Mouse (Mus musculus): ENCODE measurements at regions not wholly inside any gene's neighbourhood (a gene's known extent, or its start where the extent isn't known, plus 50 kb on each side); places are given as distances from the start of the nearest gene placed in this dataset.

DNA sequence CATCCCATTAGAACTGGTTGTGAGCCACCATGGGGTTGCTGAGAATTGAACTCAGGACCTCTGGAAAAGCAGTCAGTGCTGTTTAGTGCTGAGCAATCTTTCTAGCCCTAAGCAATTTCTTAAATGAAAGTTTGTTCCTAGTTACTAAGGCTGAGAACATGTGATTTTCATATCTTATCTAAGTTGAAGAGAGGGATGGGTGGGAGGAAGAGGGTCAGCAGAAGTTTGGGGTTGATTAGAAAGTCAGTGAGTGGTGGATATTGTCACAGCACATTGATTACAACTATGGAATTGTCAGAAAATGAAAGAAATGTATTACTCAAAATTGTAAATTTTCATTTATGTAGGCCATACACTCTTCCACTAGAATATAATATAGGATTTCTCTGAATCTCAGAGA, 337.4 kb upstream of the Robo2 start:
- ATAC-seq (replicated peaks; ENCODE audit: poor library complexity, severe bottlenecking) = no peak

- ATAC-seq (replicated peaks; ENCODE audit: poor library complexity, severe bottlenecking) = no peak
Measured at GRCm38 (mm10) chr16:74743512-74743911, 331.9 kb upstream of the Robo2 start.

- ATAC-seq (replicated peaks; ENCODE audit: poor library complexity, severe bottlenecking) = no peak
Measured at GRCm38 (mm10) chr16:74739194-74740135, 327.8 kb upstream of the Robo2 start.

GRCm38 (mm10) chr16:74732940-74733776, 321.5 kb upstream of the Robo2 start:
- ATAC-seq (replicated peaks; ENCODE audit: poor library complexity, severe bottlenecking) = no peak

DNA sequence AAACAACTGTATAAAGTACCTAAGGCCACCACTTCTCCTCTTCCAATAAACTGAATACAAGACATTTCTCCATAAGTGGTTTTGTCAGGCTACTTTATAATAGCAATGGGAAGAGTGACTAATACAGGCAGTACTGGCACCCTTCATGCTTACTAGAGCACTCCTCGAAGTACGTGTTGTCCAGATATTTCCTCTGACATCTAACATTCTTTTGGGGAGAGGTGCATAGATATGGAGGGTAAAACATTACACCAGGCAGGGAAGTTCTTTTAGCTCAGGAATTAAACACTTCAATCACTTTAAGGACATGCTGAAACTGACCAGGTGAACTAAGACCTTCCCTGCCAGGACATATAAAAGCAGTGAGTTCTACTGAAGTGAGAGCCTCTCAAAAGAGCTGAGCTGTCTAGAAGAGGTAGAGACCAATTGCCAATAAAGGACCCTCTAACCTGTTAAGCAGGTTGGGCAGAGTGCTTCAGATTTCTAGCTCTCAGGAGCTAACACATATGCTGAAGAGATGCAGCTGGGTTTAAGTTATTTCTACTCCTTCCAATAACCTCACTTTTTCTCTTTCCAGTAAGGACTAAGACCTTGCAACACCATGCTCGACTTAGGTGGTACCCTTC, 318.7 kb upstream of the Robo2 start:
- no peak for ATAC-seq (replicated peaks; ENCODE audit: poor library complexity, severe bottlenecking)

DNA sequence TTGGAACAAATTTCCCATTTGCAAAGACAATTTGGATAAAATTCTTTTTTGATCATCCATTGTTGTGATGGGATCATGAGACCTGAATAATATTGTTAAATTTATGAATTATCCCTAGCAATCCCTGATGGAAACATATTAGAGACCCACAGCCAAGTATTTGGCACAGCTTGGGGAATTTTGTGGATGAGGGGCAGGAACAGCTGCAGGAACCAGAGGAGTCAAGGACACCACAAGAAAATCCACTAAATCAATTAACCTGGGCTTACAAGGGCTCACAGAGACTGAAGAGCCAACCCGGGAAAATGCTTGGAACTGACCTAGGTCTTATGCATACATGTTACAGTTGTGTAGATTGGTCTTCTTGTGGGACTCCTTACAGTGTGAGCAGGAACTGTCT, 311.6 kb upstream of the Robo2 start:
- no peak for ATAC-seq (replicated peaks; ENCODE audit: poor library complexity, severe bottlenecking)

- no peak for ATAC-seq (replicated peaks; ENCODE audit: poor library complexity, severe bottlenecking)
Measured at GRCm38 (mm10) chr16:74718154-74718553, 306.5 kb upstream of the Robo2 start.

DNA sequence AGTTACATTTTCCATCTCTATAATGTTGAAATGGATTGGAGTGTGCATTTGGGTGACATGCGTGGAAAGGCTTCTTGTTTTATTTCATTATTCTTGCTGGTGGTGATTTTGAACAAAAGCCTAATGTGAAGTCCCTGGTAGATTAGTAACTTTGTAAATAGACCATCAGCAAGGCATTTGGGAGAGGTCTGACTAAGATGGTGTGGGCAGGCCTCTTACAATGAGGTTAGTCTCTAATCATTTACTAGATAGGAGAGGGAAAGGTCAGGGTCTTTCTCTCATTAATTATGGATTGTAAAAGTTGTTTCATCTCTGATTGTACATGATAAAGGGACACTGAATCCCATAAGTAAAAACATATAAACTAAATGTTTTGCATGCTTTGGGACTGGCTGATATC, 306.0 kb upstream of the Robo2 start:
- no peak for ATAC-seq (replicated peaks; ENCODE audit: poor library complexity, severe bottlenecking)

- ATAC-seq (replicated peaks; ENCODE audit: poor library complexity, severe bottlenecking) = no peak
Measured at GRCm38 (mm10) chr16:74714950-74715349, 303.3 kb upstream of the Robo2 start.

DNA sequence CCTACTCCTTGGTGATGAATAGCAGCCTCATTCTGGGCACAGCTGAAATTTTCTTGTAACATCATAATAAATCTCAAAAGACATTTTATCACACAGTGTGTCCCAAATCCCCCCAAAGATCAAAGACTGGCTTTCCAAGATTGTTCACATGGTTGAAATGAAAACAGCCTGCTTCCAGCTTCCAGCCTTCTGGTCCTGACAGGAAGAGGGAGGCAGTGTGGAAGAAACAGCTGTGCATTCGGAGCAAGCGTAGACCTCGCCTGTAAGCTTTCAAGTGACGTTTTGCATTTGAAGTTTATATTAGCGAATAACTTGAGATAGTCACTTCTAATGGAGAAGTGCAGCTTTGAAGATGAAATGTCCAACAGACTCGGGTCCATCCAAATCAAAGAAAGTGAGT, 300.9 kb upstream of the Robo2 start:
- no peak for ATAC-seq (replicated peaks; ENCODE audit: poor library complexity, severe bottlenecking)

GRCm38 (mm10) chr16:74702067-74702466, 290.4 kb upstream of the Robo2 start:
- ATAC-seq (replicated peaks; ENCODE audit: poor library complexity, severe bottlenecking) = no peak

- no peak for ATAC-seq (replicated peaks; ENCODE audit: poor library complexity, severe bottlenecking)
Measured at GRCm38 (mm10) chr16:74683371-74683770, 271.7 kb upstream of the Robo2 start.

DNA sequence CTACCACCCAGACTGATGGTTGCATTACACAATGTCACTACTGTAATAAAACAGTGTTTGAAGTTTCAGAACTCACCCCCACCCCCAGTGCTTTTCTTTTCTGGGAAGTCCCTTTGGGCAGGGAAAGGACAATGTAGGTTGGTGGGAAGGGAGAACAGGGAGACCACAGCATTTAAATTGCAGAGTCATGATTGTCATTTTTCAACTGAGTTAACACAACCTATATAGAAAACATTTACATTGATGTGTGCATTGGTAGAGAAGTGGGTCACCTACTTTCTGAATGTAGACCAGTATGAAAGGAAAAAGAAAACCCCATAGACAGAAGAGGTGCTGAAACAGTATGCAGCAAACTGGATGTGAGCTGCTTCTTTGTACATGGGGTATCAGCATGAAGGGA, 264.0 kb upstream of the Robo2 start:
- no peak for ATAC-seq (replicated peaks; ENCODE audit: poor library complexity, severe bottlenecking)

GRCm38 (mm10) chr16:74671466-74671865, 259.8 kb upstream of the Robo2 start:
- no peak for ATAC-seq (replicated peaks; ENCODE audit: poor library complexity, severe bottlenecking)

DNA sequence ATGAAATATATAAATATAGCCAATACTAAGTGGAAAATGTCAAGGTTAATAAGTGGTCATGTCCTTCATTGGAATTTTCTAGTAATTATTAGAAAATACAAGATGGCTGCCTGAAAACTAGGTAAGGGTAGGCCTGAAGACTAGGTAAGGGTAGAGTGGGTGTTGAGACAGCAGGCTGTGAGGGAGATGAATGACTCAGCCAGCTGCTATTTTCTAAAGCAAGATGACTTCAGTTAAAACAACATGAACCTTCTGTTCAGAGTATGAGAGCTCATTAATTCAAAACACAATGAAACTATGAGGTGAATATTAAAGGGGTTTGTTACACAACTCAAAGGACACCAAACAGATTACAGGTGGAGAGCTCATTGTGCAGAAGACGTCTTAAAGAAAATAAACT, 252.7 kb upstream of the Robo2 start:
- ATAC-seq (replicated peaks; ENCODE audit: poor library complexity, severe bottlenecking) = no peak

GRCm38 (mm10) chr16:74651244-74651643, 239.6 kb upstream of the Robo2 start:
- ATAC-seq (replicated peaks; ENCODE audit: poor library complexity, severe bottlenecking) = no peak

GRCm38 (mm10) chr16:74649207-74649606, 237.6 kb upstream of the Robo2 start:
- ATAC-seq (replicated peaks; ENCODE audit: poor library complexity, severe bottlenecking) = no peak

GRCm38 (mm10) chr16:74648384-74648783, 236.8 kb upstream of the Robo2 start:
- ATAC-seq (replicated peaks; ENCODE audit: poor library complexity, severe bottlenecking) = no peak

DNA sequence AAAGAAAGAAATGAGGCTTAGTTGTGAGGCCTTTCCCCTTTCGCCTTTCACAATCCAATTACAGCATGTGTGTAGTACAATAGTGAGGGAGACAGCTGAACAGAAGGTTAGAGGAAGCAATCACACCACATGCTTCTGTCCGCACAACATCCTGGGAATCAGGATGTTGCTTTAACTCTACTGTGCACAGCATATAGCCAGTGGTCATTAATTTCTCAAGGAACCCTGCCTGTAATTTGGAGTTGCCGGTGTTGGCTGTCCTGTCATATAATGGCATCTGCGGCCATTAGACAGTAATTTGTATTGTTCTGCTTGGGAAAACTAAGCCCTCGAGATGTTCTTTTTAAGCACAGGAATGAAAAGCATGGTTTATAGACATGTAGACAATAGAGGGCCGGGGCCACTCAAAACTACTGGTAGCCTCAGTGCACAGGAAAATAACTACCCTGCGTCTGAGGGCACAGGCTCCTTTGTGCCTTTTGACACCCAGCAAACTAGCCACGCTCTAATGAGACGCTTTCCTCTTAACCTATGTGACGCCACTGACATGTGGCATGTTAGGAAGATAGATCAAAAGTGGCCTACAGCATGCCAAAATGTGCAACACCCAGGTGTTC, 233.2 kb upstream of the Robo2 start:
- no peak for ATAC-seq (replicated peaks; ENCODE audit: poor library complexity, severe bottlenecking)

- ATAC-seq (replicated peaks; ENCODE audit: poor library complexity, severe bottlenecking) = no peak
Measured at GRCm38 (mm10) chr16:74639805-74640204, 228.2 kb upstream of the Robo2 start.

DNA sequence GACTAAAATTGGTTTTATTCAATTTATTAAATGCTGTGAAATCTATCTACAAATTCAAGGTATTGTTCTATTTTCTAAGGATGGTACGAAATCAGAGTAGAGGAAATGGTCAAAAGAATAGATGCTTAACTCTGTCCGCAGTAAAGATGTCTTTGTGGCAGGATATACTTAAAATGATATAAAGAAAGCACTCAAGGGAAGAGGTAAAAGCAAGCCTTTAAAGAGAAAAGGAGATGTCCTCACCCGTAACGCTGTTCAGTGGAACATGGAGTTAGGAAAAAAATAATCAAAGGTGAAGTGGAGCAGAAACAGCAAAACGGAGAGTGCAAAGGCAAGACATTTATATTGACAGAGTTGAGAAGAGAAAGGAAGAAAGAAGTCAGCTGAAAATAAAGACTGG, 226.0 kb upstream of the Robo2 start:
- ATAC-seq (replicated peaks; ENCODE audit: poor library complexity, severe bottlenecking) = no peak
